Mouse (Mus musculus) stomach, embryonic 16.5 days (tissue): ENCODE data around the gene Egflam. TPM values are rescaled to one million over a fixed set of nuclear protein-coding genes. Genes with fewer than 3 reads are reported as not detected.

Source experiments
- ATAC-seq: fragments of 200-750 bp; cut with Nextera tagmentation; 2 replicates; pipeline ENCODE4 v1.8.0; 2017; ENCODE audit warnings: moderate number of reproducible peaks, moderate TSS enrichment; ENCODE audit not compliant: insufficient read depth, low FRiP score
- H3K27ac ChIP-seq: fragments of 300-500 bp; sonication (generic); 2 replicates; pipeline ENCODE4 v1.5.1; 2014; ENCODE audit warnings: low read length
- H3K27me3 ChIP-seq: fragments of 300-500 bp; sonication (generic); 2 replicates; pipeline ENCODE4 v1.6.1; 2014; ENCODE audit warnings: low read length, control low read depth, mixed read lengths; ENCODE audit not compliant: control insufficient read depth, insufficient read depth
- H3K36me3 ChIP-seq: fragments of 300-500 bp; sonication (generic); 2 replicates; pipeline ENCODE4 v1.6.1; 2014; ENCODE audit warnings: low read length; ENCODE audit not compliant: control insufficient read depth, insufficient read depth
- H3K4me1 ChIP-seq: fragments of 300-500 bp; sonication (generic); 2 replicates; pipeline ENCODE4 v1.6.1; 2014; ENCODE audit warnings: low read length, control low read depth, mixed read lengths; ENCODE audit not compliant: control insufficient read depth, insufficient read depth
- H3K4me2 ChIP-seq: fragments of 300-500 bp; sonication (generic); 2 replicates; pipeline ENCODE4 v1.6.1; 2014; ENCODE audit warnings: low read depth, low read length, mixed read lengths
- H3K4me3 ChIP-seq: fragments of 300-500 bp; sonication (generic); replicated peaks from 2 replicates; pipeline ENCODE4 v1.5.1; 2014; ENCODE audit warnings: mild to moderate bottlenecking, low read length
- H3K9ac ChIP-seq: fragments of 300-500 bp; sonication (generic); 2 replicates; pipeline ENCODE4 v1.6.1; 2014; ENCODE audit warnings: low read length
- H3K9me3 ChIP-seq: fragments of 300-500 bp; sonication (generic); replicated peaks from 2 replicates; pipeline ENCODE4 v1.6.1; 2016; ENCODE audit warnings: low read length, control low read depth; ENCODE audit not compliant: control insufficient read depth
- WGBS: fragments of 180-500 bp; shearing (Covaris S2); extraction: QIAGEN DNeasy Blood & Tissue Kit; methylation state at CpG from one replicate; pipeline ENCODE4 v1.1.7; 2014; 5-methylcytosine and 5-hydroxymethylcytosine counted together
- polyA plus RNA-seq: library from polyadenylated mRNA; unstranded; fragments of >200 nt; fragmentation: Nextera tagmentation; extraction: Ambion mirVana; gene quantifications from 2 replicates; pipeline ENCODE4 v1.2.1, GENCODE M21; 2015

Egflam gene
- polyA plus RNA-seq, 1 experiment from 2014 or later: 25.4 TPM

- Histone ChIP-seq H3K9me3 (no peaks in the 10 kb centered on the region), H3K4me1 (no peaks in the 10 kb centered on the region), H3K9ac (no peak overlapping the region), H3K4me2 (no peak overlapping the region), H3K36me3 (no peaks in the 10 kb centered on the region), H3K27me3 (no peaks in the 10 kb centered on the region), H3K27ac (no peak overlapping the region), H3K4me3 (no peak overlapping the region)
- ATAC-seq: no peak
- 83% methylated on average over 8 of the region's 8 CpGs for WGBS
Measured at GRCm38 (mm10) chr15:7160321-7160720, 237.9 kb downstream of the Egflam start.

GRCm38 (mm10) chr15:7159869-7160268 lies 238.3 kb downstream of the Egflam start:
- no peaks in the 10 kb centered on the region for H3K27me3 ChIP-seq
- H3K36me3 ChIP-seq: no peaks in the 10 kb centered on the region
- 83% methylated on average over 9 of the region's 9 CpGs for WGBS

GRCm38 (mm10) chr15:7157658-7158057 lies 240.5 kb downstream of the Egflam start:
- H3K9ac ChIP-seq: no peak overlapping the region
- no peaks in the 10 kb centered on the region for H3K36me3 ChIP-seq
- no peak overlapping the region for H3K4me2 ChIP-seq
- H3K9me3 ChIP-seq: no peaks in the 10 kb centered on the region
- ATAC-seq: no peak
- no peak overlapping the region for H3K4me3 ChIP-seq
- peaks cover 10% of the 10 kb centered on the region; the same call in 1 of the 2 replicates for H3K4me1 ChIP-seq
- no peaks in the 10 kb centered on the region for H3K27me3 ChIP-seq
- 84% methylated on average over 6 of the region's 6 CpGs for WGBS
- H3K27ac ChIP-seq: no peak overlapping the region

More at GRCm38 (mm10) chr15:7159869-7160268, 238.3 kb downstream of the Egflam start:
- H3K27ac ChIP-seq: no peak overlapping the region
- H3K4me1 ChIP-seq: no peaks in the 10 kb centered on the region
- H3K4me2 ChIP-seq: no peak overlapping the region
- H3K4me3 ChIP-seq: no peak overlapping the region
- ATAC-seq: no peak
- no peak overlapping the region for H3K9ac ChIP-seq
- no peaks in the 10 kb centered on the region for H3K9me3 ChIP-seq
